Mouse (Mus musculus): ENCODE results near the gene Drosha.

- TF ChIP-seq POLR2A (IDR thresholded peaks at IDR 0.05; ENCODE audit: extremely low read depth, insufficient read depth, low read length) (no peak), CTCF (IDR thresholded peaks at IDR 0.05; ENCODE audit: extremely low read depth, insufficient read depth, low read length) (no peak)
Observed at GRCm38 (mm10) chr15:12941651-12942180, 117.1 kb downstream of the Drosha start.

Measured in cortical plate, adult 2 months (tissue).